Mouse (Mus musculus): Measurements from ENCODE around the gene Rundc1.
"Not testable (repeated sequence)": the region's sequence is repeated elsewhere in the genome, so short reads cannot be mapped to it uniquely, and the experiment has no call there.

Gene Rundc1

DNA sequence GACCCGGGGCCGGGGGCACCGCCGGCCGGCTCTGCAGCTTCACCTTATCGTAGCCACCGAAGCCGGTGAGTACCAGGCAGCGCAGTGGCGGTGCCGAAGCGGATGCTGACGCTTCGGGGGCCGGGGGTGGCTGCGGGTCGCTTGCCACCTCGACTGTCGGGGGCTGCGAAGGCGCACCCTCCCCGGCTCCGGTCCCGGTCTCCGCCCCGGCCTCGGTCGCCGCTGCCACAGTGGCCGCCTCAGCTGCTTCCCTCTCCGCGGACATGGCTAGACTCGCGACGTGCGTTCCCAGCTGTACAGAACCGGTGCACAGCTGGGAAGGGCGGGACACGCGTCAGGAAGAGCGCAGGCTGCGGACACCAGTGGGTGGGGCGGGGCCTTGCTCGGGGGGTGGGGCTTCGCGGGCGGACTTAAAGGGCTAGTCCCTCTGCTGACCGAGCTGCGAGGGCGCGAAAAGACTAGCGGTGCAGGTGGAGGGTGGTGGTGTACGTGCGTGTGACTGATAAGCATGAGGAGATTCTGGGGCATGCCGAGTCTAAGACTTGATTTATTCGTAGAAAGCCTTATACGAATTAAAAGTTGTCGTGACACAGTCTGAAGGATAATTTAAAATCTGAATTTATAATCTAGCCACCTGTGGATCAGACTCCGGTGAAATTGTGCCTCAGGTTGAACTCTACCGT, 41.1 kb downstream of the Rundc1 start, which contains the start of gene Vat1:
Gene Vat1, minus strand, starts transcription at position 362 of the 683 bp plus-strand sequence.
- in situ Hi-C loops (cut with MboI, MseI), result no loop called here

DNA sequence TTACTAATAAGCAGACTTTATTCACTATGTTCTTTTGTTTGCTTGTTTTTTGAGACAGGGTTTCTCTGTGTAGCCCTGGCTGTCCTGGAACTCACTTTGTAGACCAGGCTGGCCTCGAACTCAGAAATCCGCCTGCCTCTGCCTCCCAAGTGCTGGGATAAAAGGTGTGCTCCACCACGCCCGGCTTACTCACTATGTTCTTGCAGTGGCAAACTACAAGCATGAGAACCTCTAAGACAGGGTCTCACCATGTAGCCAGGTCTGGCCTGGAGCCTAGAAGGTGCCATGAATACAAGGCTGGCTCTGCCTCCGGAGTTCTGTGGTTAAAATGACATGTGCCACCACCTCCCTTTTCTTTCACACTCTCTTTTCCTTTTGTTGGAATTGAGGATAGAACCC, 41.7 kb downstream of the Rundc1 start:
- in situ Hi-C loops (cut with MboI, MseI), result not testable (repeated sequence)

DNA sequence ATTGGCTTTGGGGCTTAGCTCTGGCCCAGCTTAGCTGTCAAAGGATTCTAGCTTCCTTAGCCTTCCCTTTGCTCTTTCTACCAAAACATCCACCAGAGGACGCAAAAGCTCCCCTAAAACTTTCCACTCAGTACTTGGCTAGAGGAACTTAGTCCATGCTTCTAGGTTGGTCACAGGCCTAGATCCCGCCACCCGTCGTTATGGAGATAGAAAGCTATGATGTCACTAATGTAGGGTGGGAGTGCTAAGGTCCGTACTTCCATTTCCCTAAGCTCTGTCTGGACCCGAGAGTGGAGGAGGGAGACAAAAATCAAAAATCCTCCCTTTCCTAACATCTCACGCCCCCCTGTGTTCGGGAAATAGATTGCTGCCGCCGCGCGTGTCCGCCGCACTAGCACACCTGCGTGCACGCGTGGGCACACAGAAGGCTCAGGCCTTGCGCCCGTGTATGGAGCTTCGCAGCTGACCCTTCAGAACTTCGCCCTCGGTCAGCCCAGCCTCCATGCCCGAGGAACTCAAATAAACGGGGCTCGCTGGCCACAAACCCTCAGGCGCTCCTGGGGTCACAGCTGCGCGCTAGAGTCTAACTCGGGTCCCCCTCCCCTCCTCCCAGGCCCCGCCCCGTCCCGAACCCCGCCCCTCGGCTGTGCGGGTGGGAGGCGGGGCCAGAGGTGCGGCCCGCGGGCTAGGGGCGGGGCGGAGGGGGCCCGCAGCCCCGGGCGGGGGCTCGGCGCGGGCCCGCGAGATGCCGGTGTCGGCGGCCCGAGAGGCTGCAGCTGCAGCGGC, 42.8 kb downstream of the Rundc1 start:
- in situ Hi-C loops (cut with MboI, MseI), result no loop called here

DNA sequence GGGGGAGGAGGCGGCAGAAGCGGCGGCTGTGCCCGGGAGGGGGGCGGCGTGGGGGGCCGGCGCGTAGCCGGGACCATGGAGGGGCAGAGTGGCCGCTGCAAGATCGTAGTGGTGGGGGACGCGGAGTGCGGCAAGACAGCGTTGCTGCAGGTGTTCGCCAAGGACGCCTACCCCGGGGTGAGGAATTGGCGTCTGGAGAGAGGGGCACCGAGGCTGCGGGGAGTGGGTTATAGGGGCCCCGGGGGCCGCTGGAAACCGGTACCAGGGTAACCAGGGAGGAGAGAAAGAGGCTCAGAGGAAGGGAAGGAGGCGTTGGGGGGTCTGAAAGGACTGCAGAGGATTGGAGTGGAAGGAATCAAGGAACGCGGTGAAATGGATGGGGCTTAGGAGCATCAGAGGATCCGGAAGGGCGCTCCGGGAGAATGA, 43.4 kb downstream of the Rundc1 start:
- in situ Hi-C loops (cut with MboI, MseI), result no loop called here

DNA sequence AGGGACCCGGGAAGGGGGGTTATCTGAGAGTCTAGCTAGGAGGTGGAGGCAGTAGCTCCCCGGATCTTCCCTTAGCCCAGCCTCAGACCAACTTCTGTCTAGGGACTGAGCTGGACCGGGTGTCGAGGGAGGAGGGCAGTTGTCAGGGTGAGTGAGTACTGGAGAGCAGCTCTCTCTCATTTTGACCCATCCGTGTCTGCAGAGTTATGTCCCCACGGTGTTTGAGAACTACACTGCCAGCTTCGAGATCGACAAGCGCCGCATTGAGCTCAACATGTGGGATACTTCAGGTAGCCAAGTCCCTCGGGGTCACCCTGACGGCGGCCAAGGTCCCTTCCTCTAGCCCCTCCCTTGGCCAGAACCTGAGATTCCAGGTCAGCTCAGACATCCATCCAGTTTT, 43.8 kb downstream of the Rundc1 start:
- in situ Hi-C loops (cut with MboI, MseI), result no loop called here

DNA sequence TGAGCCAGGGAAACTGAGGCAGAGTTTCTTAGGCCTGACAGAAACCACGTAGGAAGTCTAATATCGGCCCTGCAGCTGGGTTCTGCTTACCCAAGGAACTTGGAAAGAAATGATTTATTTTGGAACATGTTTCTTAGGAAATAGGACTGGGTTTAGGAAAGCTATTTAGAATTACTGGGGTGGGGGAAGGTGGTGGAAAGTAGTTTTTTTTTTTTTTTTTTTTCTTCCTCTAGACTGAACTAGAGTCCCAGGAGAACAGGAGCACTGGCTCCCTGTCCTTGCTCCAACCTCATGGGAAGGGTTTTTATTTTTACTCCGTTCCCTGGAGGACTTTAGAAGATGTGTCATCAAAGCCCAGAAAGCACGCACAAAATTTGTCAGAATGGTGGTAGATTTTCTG, 44.3 kb downstream of the Rundc1 start:
- in situ Hi-C loops (cut with MboI, MseI), result no loop called here

DNA sequence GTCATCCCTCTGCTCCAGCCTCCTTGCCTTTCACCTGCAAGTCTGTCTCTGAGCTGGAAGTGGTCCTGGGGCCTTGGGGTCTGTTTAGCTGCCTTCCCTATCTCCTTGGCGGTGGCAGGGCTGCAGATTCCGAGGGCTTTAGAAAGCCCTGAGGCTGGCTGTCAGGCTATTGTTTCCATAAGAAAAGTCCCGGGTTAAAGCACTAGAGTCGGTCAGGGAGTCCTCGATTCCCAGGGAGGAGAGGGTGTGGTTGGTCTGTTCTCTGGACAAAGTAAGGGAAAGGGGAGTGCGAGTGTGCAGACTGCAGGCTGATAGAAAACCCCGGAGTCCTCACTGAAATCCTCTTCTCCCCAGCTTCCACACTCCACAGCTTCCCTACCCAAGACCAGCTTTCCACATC, 45.3 kb downstream of the Rundc1 start:
- in situ Hi-C loops (cut with MboI, MseI), result no loop called here

DNA sequence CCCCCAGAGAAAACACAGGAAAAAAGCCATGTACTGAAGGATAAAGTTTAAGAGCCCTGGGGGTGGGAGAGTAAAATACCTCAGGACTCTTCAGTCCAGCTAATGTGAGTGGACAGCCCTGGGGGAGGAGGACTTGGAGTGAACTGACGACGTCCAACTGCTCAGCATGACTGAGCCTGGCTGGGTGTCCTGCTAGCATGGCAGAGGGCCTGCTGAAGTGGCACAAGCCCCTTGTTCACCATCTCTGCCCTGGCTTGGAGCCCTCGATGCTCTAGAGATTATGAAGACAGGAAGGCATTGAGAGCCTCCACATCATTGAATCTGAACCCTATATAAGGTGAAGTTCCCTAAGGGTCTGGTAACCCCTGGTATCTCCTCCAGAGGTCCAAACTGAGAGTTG, 47.0 kb downstream of the Rundc1 start:
- in situ Hi-C loops (cut with MboI, MseI), result no loop called here

DNA sequence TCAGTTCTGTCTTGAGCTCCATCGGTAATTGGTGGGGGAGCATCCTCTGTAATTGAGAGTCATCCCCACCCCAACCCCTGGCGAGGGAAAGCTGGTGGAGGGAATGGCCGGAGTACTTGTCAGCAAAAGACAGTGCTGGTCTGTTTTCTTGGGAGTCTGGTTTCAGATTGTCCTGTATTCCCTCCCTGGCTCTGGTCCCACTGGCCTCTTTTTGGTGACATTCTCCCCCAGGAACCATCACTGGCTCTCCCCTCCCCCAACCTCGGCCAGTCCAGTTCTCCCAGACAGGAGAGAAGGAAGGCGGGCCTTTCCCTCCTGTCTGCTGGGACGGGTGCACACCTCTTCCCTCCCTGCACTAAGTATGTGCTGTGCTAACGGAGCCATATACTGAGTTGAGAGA, 47.5 kb downstream of the Rundc1 start:
- in situ Hi-C loops (cut with MboI, MseI), result no loop called here

DNA sequence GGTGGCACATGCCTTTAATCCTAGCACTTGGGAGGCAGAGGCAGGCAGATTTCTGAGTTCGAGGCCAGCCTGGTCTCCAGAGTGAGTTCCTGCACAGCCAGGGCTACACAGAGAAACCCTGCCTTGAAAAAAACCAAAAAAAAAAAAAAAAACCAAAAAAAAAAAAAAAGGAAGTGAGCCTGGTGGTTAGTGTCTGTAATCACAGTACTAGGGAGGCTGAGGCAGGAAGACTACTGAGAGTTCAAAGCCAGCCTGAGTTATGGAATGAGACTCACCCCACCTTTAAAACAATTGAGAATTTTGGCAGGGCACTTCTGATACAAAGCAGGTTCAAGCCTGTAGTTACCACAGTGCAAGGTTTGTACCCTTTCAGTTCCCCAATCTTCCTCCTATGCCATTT, 48.8 kb downstream of the Rundc1 start:
- in situ Hi-C loops (cut with MboI, MseI), result not testable (repeated sequence)

DNA sequence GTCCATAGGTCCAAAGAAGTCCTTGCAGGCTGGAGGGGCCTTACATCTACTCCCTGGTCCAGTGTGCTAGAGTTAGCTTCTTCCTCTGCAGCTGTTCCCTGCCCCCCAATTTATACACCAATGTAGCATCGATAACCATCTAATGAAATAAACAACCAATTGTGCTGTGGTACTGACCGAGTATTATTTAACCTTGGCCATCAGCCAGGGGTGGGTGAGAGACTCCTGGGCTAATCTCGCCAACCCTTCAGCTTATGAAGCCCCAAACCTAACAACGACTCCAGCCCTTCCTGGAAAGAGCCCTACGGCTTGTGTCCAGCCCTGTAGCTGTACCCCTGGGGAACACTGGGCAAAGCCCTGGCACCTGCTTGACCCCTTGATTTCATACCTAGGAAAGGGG, 49.4 kb downstream of the Rundc1 start:
- in situ Hi-C loops (cut with MboI, MseI), result no loop called here

DNA sequence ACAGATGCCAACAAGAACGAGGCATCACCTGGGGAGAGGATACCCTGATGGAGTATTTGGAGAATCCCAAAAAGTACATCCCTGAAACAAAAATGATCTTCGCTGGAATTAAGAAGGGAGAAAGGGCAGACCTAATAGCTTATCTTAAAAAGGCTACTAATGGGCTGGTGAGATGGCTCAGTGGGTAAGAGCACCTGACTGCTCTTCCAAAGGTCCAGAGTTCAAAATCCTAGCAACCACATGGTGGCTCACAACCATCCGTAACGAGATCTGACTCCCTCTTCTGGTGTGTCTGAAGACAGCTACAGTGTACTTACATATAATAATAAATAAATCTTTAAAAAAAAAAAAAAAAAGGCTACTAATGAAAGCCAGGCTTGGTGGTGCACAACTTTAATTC, 51.5 kb downstream of the Rundc1 start:
- in situ Hi-C loops (cut with MboI, MseI), result not testable (repeated sequence)

DNA sequence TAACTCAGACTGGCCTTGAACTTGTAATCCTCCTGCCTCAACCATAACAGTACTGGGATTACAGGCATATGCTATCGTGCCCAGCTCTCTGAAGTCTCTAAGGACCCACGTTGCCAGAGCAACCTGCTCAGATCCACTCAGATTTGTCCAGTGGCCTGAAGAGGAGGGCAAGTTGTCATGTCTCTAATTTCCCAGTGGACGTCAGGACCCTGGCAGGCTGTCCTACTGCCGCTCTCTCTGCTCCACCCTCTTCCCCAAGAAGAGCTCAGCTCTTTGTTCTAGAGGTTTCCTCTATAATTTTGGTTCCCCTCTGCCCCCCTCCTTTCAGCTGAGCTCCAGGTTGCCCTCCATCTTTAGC, 52.3 kb downstream of the Rundc1 start:
- in situ Hi-C loops (cut with MboI, MseI), result no loop called here

DNA sequence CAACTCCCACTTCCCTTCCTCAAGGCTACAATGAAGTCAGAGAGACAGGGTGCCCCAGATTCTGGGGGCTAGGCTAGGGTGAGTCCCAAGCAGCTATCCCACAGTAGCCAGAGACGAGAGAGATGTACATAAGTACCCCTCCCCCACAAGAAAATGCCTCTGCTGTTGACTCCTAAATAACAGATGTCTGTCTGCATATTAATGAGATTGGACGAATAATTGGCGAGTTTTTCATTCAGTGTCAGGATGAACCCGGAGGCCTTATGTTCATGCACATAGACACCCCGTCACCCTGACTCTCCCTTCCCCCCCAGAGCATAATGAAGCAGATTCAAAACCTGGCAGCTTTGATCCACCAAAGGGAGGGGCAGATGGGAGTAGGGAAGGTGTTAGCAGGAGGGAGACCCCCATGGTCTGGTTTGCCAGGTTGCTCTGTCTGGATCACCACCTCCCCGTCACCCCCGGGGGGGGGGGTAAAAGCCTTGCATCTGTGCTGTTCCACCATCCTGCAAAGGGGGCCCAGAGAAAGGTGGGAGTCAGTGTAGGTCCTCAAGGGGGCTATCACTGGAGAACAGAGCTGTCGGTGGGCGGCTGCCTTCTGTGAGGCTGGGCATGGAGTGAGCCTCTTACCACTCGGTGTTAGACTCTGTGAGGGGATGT, 52.8 kb downstream of the Rundc1 start:
- in situ Hi-C loops (cut with MboI, MseI), result no loop called here

DNA sequence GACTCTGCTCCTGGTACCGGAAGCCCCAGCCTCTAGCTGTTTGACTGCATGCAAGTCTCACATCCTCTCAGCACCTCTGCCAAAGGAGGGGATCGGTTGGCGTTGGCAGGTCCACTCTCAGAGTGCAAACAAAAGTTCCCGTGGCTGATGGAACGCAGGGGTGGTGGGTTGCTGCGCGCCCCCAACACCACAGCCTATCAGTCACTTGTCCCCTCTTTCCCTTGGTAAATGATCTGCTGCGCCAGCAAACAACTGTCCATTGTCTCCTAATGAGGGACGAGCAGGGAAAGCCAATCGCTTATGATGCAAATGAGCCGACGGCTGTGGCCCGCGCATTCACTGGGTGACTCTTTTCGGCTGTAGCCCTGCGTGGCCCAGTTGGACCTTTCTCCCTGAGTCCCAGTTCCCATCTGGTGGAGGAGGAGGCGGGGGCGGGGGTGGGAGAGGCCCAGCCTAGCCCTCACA, 54.3 kb downstream of the Rundc1 start:
- in situ Hi-C loops (cut with MboI, MseI), result no loop called here

DNA sequence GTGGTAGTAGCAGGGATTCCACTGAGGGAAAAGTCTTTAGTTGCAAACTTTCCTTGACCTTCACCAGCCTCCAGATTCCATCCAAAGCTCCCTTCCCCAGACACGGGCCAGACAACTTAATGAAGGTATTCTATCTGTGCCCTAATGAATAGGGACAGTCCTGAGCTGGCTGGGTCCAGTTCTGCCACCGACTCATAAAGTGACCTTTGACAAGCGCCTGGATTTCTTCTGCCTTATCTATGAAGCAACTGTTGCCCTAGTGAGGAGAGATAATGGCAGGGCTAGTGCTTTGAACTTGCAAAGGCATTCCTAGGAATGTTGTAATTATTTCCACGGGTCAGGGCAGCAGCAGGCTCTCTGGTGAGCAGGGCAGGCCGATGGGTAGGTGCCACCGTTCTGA, 56.0 kb downstream of the Rundc1 start:
- in situ Hi-C loops (cut with MboI, MseI), result no loop called here

DNA sequence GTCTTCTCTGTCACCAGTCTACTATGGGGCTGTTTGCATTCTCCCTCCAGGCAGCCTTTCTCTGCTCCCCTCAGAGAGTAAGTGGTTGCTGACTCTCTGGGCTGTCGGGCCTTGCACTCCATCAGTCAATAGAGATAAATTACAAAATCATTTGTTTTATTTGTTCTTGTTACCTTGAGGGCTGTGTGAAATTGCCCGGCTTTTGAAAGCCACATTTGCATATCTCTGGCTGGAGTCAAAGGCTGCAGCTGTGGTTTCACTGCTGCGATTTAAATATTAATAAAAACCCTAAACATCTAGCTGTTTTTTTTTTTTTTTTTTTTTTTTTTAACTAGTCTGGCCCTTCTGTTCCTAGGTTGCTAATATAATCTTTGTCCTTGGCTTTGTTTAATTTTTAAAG, 58.9 kb downstream of the Rundc1 start:
- in situ Hi-C loops (cut with MboI, MseI), result no loop called here

DNA sequence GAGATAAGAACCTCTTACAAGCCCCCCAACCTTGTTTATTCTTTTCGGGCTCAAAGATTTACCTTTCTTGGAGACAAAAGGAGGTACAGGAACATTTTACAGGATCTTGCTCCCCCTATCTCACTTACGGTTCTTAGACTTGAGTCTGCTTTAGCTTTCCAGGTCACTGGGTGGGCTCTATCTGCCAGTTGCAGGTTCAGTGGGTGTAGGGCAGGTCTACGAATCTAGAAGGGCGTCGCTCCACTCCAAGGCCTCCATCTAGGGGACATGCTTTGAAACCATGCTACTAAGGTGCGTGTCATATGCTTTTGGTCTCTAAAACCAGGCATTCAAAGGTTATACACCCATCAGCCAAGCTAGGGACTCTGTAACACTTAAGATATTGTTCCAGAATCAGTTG, 59.4 kb downstream of the Rundc1 start:
- in situ Hi-C loops (cut with MboI, MseI), result no loop called here

DNA sequence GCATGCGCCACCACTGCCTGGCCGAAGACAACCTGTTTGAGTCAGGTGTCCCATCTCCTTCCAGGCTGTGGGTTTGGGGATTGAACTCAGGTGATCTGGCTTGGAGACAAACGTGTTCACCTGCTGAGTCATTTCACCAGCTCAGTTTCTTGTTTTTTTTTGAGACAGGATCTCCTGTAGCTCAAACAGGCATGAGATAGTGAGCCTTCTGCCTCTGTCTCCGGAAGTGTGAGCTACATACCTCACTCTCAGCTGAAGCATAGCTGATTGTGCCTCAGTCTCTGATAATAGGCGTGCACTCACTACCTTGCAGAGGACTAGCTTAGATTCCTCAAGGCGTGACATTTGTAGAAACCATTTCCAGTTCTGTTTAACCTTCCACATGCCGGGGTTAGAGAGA, 59.9 kb downstream of the Rundc1 start:
- in situ Hi-C loops (cut with MboI, MseI), result loop anchor here (5.0 kb wide), 1 partner anchor 98 kb away; no protein-coding TSS in a partner anchor

All from T-helper 1 cell (primary cell).